Mouse (Mus musculus) CH12.LX (cell line): Measurements from ENCODE around the gene Pim2. TPM values are rescaled to one million over a fixed set of nuclear protein-coding genes. Genes with fewer than 3 reads are reported as not detected.

Experiments
- DNase-seq: peaks from one replicate; pipeline ENCODE4 v3.0.0-alpha.2; 2013; ENCODE audit errors: extremely low read depth
- H3K27ac ChIP-seq: 2 replicates; pipeline ENCODE4 v1.5.1; 2012; ENCODE audit warnings: low read depth, mild to moderate bottlenecking, control low read depth, moderate library complexity; ENCODE audit not compliant: insufficient read depth
- H3K27me3 ChIP-seq: replicated peaks from 2 replicates; pipeline ENCODE3; 2012; ENCODE audit warnings: inconsistent platforms
- H3K36me3 ChIP-seq, 2 experiments: replicated peaks in 1 of 2; 2 replicates each; pipeline versions ENCODE3 to v1.6.1; 2012; ENCODE audit warnings: inconsistent platforms in 1 of 2, low read length in 1 of 2, mild to moderate bottlenecking in 1 of 2, mixed read lengths in 1 of 2, moderate library complexity in 1 of 2; ENCODE audit not compliant: control insufficient read depth in 1 of 2, insufficient read depth in 1 of 2
- H3K4me1 ChIP-seq, 2 experiments: 2 replicates each; pipeline ENCODE4 v1.6.1; 2012; ENCODE audit warnings: inconsistent platforms in 1 of 2, moderate library complexity in 1 of 2; ENCODE audit not compliant: insufficient read depth in 2 of 2, control insufficient read depth in 1 of 2
- H3K4me2 ChIP-seq: 2 replicates; pipeline ENCODE4 v1.6.1; 2012; ENCODE audit warnings: low read depth, mild to moderate bottlenecking, control low read depth; ENCODE audit not compliant: poor library complexity, insufficient read depth, severe bottlenecking
- H3K4me3 ChIP-seq, 3 experiments: fragments of 150-350 bp in 1 of 3; sonication (generic) in 1 of 3; replicated peaks in 1 of 3; 2 replicates each; pipeline versions ENCODE3 to v1.5.1; 2011 to 2012; ENCODE audit warnings: low read depth in 2 of 3, low read length in 2 of 3, mild to moderate bottlenecking in 2 of 3, moderate library complexity in 2 of 3, control low read depth in 1 of 3, improper control_type of control experiment in 1 of 3, inconsistent platforms in 1 of 3, mixed read lengths in 1 of 3; ENCODE audit not compliant: poor library complexity in 1 of 3
- H3K79me2 ChIP-seq: replicated peaks from 2 replicates; pipeline ENCODE4 v1.6.1; 2012; ENCODE audit warnings: mild to moderate bottlenecking, moderate library complexity; ENCODE audit not compliant: control insufficient read depth, poor library complexity, insufficient read depth, severe bottlenecking; ENCODE audit errors: extremely low read depth
- H3K9ac ChIP-seq: 2 replicates; pipeline ENCODE4 v1.6.1; 2012; ENCODE audit warnings: low read depth, mild to moderate bottlenecking, control low read depth, moderate library complexity; ENCODE audit not compliant: insufficient read depth
- H3K9me3 ChIP-seq: replicated peaks from 2 replicates; pipeline ENCODE3; 2012; ENCODE audit warnings: low read length, inconsistent platforms, mixed read lengths
- BHLHE40 ChIP-seq: IDR thresholded peaks from 2 replicates; pipeline ENCODE4 v1.6.1; 2011; ENCODE audit warnings: mild to moderate bottlenecking, low read depth, low read length, improper control_type of control experiment
- CHD1 ChIP-seq: IDR thresholded peaks from 2 replicates; pipeline ENCODE4 v1.6.1; 2012; ENCODE audit warnings: low read depth, low read length, improper control_type of control experiment, inconsistent platforms
- CTCF ChIP-seq, 2 experiments: IDR thresholded peaks in 1 of 2; conservative IDR thresholded peaks in 1 of 2; 2 replicates each; pipeline ENCODE4 v1.5.1; 2011 to 2012; ENCODE audit warnings: low read depth in 2 of 2, low read length in 2 of 2, improper control_type of control experiment in 1 of 2, inconsistent platforms in 1 of 2, mild to moderate bottlenecking in 1 of 2, moderate library complexity in 1 of 2
- IRF4 ChIP-seq: IDR thresholded peaks from 2 replicates; pipeline ENCODE4 v1.6.1; 2014; ENCODE audit warnings: low read depth, mild to moderate bottlenecking, inconsistent platforms, low read length, improper control_type of control experiment
- JUND ChIP-seq: conservative IDR thresholded peaks from 2 replicates; pipeline ENCODE4 v1.6.1; 2011; ENCODE audit warnings: low read depth, low read length, improper control_type of control experiment
- KAT2A ChIP-seq: IDR thresholded peaks from 2 replicates; pipeline ENCODE4 v1.6.1; 2012; ENCODE audit warnings: low read length, improper control_type of control experiment, inconsistent platforms; ENCODE audit not compliant: insufficient replicate concordance
- MAX ChIP-seq: IDR thresholded peaks from 2 replicates; pipeline ENCODE4 v1.6.1; 2011; ENCODE audit warnings: low read length, improper control_type of control experiment
- MYC ChIP-seq: IDR thresholded peaks from 2 replicates; pipeline ENCODE4 v1.6.1; 2011; ENCODE audit warnings: low read depth, mild to moderate bottlenecking, improper control_type of control experiment, low read length
- NELFE ChIP-seq: IDR thresholded peaks from 2 replicates; pipeline ENCODE4 v1.6.1; 2011; ENCODE audit warnings: low read depth, low read length, improper control_type of control experiment
- NRF1 ChIP-seq: IDR thresholded peaks from 2 replicates; pipeline ENCODE4 v1.6.1; 2014; ENCODE audit warnings: low read depth, mild to moderate bottlenecking, inconsistent platforms, low read length, improper control_type of control experiment, moderate library complexity
- PAX5 ChIP-seq: IDR thresholded peaks from 2 replicates; pipeline ENCODE4 v1.6.1; 2012; ENCODE audit warnings: low read length, inconsistent platforms, mixed read lengths
- POLR2A ChIP-seq: IDR thresholded peaks from 2 replicates; pipeline ENCODE4 v1.6.1; 2011; ENCODE audit warnings: low read depth, mild to moderate bottlenecking, improper control_type of control experiment, low read length
- RCOR1 ChIP-seq: conservative IDR thresholded peaks from 2 replicates; pipeline ENCODE4 v1.6.1; 2012; ENCODE audit warnings: low read depth, mild to moderate bottlenecking, inconsistent platforms, low read length, improper control_type of control experiment
- SIN3A ChIP-seq: IDR thresholded peaks from 2 replicates; pipeline ENCODE4 v1.6.1; 2012; ENCODE audit warnings: low read length, improper control_type of control experiment, inconsistent platforms
- SMC3 ChIP-seq: IDR thresholded peaks from 2 replicates; pipeline ENCODE4 v1.6.1; 2011; ENCODE audit warnings: low read depth, low read length, improper control_type of control experiment
- TBP ChIP-seq: conservative IDR thresholded peaks from 2 replicates; pipeline ENCODE4 v1.6.1; 2011; ENCODE audit warnings: low read depth, low read length, improper control_type of control experiment
- TCF12 ChIP-seq: IDR thresholded peaks from 2 replicates; pipeline ENCODE4 v1.6.1; 2014; ENCODE audit warnings: low read depth, mild to moderate bottlenecking, inconsistent platforms, low read length, improper control_type of control experiment
- USF2 ChIP-seq: conservative IDR thresholded peaks from 2 replicates; pipeline ENCODE4 v1.6.1; 2011; ENCODE audit warnings: low read depth, low read length, improper control_type of control experiment
- ZC3H11A ChIP-seq: IDR thresholded peaks from 2 replicates; pipeline ENCODE4 v1.6.1; 2012; ENCODE audit warnings: low read depth, mild to moderate bottlenecking, inconsistent platforms, low read length, improper control_type of control experiment
- dilution Hi-C: fragments of 300-500 bp; cut with MboI; formaldehyde crosslinking; loops from 2 replicates; pipeline ENCODE4 v1.14.3; 2020; ENCODE audit warnings: low sequenced_read_pairs; ENCODE audit not compliant: extremely low pct_unique_long_range_greater_than_20kb, extremely low pct_ligation_motif_present
- in situ Hi-C: fragments of 300-500 bp; cut with MboI; formaldehyde crosslinking; loops from 3 replicates; pipeline ENCODE4 v1.14.3; 2019; ENCODE audit warnings: low sequenced_read_pairs, low pct_ligation_motif_present, low pct_unique_long_range_greater_than_20kb, mixed read lengths
- polyA plus RNA-seq: library from polyadenylated mRNA; unstranded; fragments of >175 nt; gene quantifications from 2 replicates; pipeline ENCODE4 v1.2.1, GENCODE M21; 2012; ENCODE audit warnings: low read depth; ENCODE audit not compliant: insufficient read length
- total RNA-seq, 2 experiments: library from RNA; depleted of rRNA; stranded (reverse); fragments of 300-350 nt in 1 of 2; fragments of >200 nt in 1 of 2; gene quantifications; 2 replicates each; pipeline ENCODE4 v1.2.3; 2012 to 2014

The Pim2 gene
- total and polyA plus RNA-seq, 3 experiments = 119 to 177 (median 171) TPM

GRCm38 (mm10) chrX:7926266-7926665 is 48.2 kb downstream of the Pim2 start:
- H3K4me1 ChIP-seq = peaks cover 0 to 4% of the 10 kb centered on the region in 2 experiments; a peak in 1 of 4 replicates
- no peak overlapping the region for H3K9ac ChIP-seq
- H3K79me2 ChIP-seq = no peaks in the 10 kb centered on the region
- DNase-seq = no peak
- dilution Hi-C loops = no loop called here
- TF ChIP-seq USF2 = no peak
- TF ChIP-seq, all 38 proteins: peak for 0
- Histone ChIP-seq H3K27ac (no peak overlapping the region), H3K36me3 (peaks cover 7 to 19% of the 10 kb centered on the region in 2 experiments), H3K4me2 (no peak overlapping the region), H3K9me3 (no peaks in the 10 kb centered on the region), H3K27me3 (no peaks in the 10 kb centered on the region), H3K4me3 (no peak overlapping the region)
- in situ Hi-C loops = no loop called here

GRCm38 (mm10) chrX:7927116-7927515 is 49.1 kb downstream of the Pim2 start:
- H3K9ac ChIP-seq = no peak overlapping the region
- no peak for TF ChIP-seq TCF12
- no peak for TF ChIP-seq SIN3A
- TF ChIP-seq MYC = no peak
- TF ChIP-seq CTCF (conservative IDR thresholded peaks at IDR 0.05 in 1 of 2, IDR thresholded peaks at IDR 0.05 in 1 of 2; ENCODE audit: low read depth in 2 of 2, low read length in 2 of 2) = no peak
- TF ChIP-seq ZC3H11A = no peak
- no peak for TF ChIP-seq NRF1
- TF ChIP-seq JUND = no peak
- TF ChIP-seq RCOR1 = no peak
- TF ChIP-seq MAX = no peak
- TF ChIP-seq KAT2A = no peak
- no peak for TF ChIP-seq SMC3
- TF ChIP-seq BHLHE40 = no peak
- no peak for TF ChIP-seq TBP
- TF ChIP-seq NELFE = no peak
- TF ChIP-seq POLR2A = no peak
- TF ChIP-seq IRF4 = no peak
- TF ChIP-seq CHD1 = no peak
- TF ChIP-seq PAX5 = no peak
- TF ChIP-seq, all 38 proteins: peak for 0
- DNase-seq = no peak
- Histone ChIP-seq H3K27me3 (no peaks in the 10 kb centered on the region), H3K79me2 (no peaks in the 10 kb centered on the region), H3K4me1 (peaks cover 0 to 2% of the 10 kb centered on the region in 2 experiments; a peak in 1 of 4 replicates), H3K4me3 (no peak overlapping the region), H3K36me3 (peaks cover 13 to 28% of the 10 kb centered on the region in 2 experiments), H3K4me2 (no peak overlapping the region), H3K9me3 (no peaks in the 10 kb centered on the region), H3K27ac (no peak overlapping the region)
- in situ Hi-C loops = no loop called here
- dilution Hi-C loops = no loop called here
